Mouse (Mus musculus): ENCODE data around the gene Plekho1. TPM values are rescaled to one million over a fixed set of nuclear protein-coding genes. Genes with fewer than 3 reads are reported as not detected.
"Not testable (repeated sequence)": the region's sequence is repeated elsewhere in the genome, so short reads cannot be mapped to it uniquely, and the experiment has no call there.

The Plekho1 gene
- polyA plus RNA-seq, 1 experiment from 2014 or later = 32.8 TPM

GRCm38 (mm10) chr3:95986001-95986622 lies 9.7 kb downstream of the Plekho1 start:
- ATAC-seq (ENCODE audit: low FRiP score, low TSS enrichment) = 0 out of 2 replicates have a peak, but pooled peaks have one; percentile 9
- H3K4me1 ChIP-seq (ENCODE audit: insufficient read depth, low read length) = peaks cover 35% of the 10 kb centered on the region
- H3K27ac ChIP-seq (ENCODE audit: low read length) = peak overlapping the region; percentile 98
- H3K9ac ChIP-seq (replicated peaks; ENCODE audit: low read length) = peak overlapping the region; percentile 66
- H3K9me3 ChIP-seq (ENCODE audit: low read length) = no peaks in the 10 kb centered on the region
- no peaks in the 10 kb centered on the region for H3K27me3 ChIP-seq (ENCODE audit: insufficient read depth, low read length)
- peak overlapping the region; percentile 27 for H3K4me3 ChIP-seq (ENCODE audit: low read length)
- H3K36me3 ChIP-seq (ENCODE audit: insufficient read depth, low read length) = peaks cover 29% of the 10 kb centered on the region
- 5% methylated on average over 21 of the region's 21 CpGs for WGBS
- peak overlapping the region; percentile 53 for H3K4me2 ChIP-seq (replicated peaks; ENCODE audit: low read depth, low read length)

- peak; percentile 93 for ATAC-seq (ENCODE audit: low FRiP score, low TSS enrichment)
- H3K36me3 ChIP-seq (ENCODE audit: insufficient read depth, low read length) = peaks cover 24% of the 10 kb centered on the region
- H3K27me3 ChIP-seq (ENCODE audit: insufficient read depth, low read length) = no peaks in the 10 kb centered on the region
- H3K27ac ChIP-seq (ENCODE audit: low read length) = peak overlapping the region; percentile 98
- peaks cover 35% of the 10 kb centered on the region for H3K4me1 ChIP-seq (ENCODE audit: insufficient read depth, low read length)
- peak overlapping the region; percentile 66 for H3K9ac ChIP-seq (replicated peaks; ENCODE audit: low read length)
- WGBS = 3% methylated on average over 12 of the region's 12 CpGs
- H3K4me3 ChIP-seq (ENCODE audit: low read length) = peak overlapping the region; percentile 27
- peak overlapping the region; percentile 53 for H3K4me2 ChIP-seq (replicated peaks; ENCODE audit: low read depth, low read length)
- no peaks in the 10 kb centered on the region for H3K9me3 ChIP-seq (ENCODE audit: low read length)
Observed at GRCm38 (mm10) chr3:95985209-95986000, 10.4 kb downstream of the Plekho1 start.

GRCm38 (mm10) chr3:95982129-95982528 lies 13.7 kb downstream of the Plekho1 start:
- ATAC-seq (ENCODE audit: low FRiP score, low TSS enrichment) = no peak
- Histone ChIP-seq H3K4me3 (ENCODE audit: low read length) (no peak overlapping the region), H3K4me2 (replicated peaks; ENCODE audit: low read depth, low read length) (no peak overlapping the region), H3K9me3 (ENCODE audit: low read length) (no peaks in the 10 kb centered on the region), H3K36me3 (ENCODE audit: insufficient read depth, low read length) (no peaks in the 10 kb centered on the region), H3K9ac (replicated peaks; ENCODE audit: low read length) (no peak overlapping the region), H3K4me1 (ENCODE audit: insufficient read depth, low read length) (peaks cover 26% of the 10 kb centered on the region), H3K27ac (ENCODE audit: low read length) (no peak overlapping the region), H3K27me3 (ENCODE audit: insufficient read depth, low read length) (no peaks in the 10 kb centered on the region)
- WGBS = 94% methylated on average over 4 of the region's 4 CpGs

GRCm38 (mm10) chr3:95980276-95980970 lies 15.4 kb downstream of the Plekho1 start:
- no peak overlapping the region for H3K4me2 ChIP-seq (replicated peaks; ENCODE audit: low read depth, low read length)
- H3K9ac ChIP-seq (replicated peaks; ENCODE audit: low read length) = no peak overlapping the region
- H3K9me3 ChIP-seq (ENCODE audit: low read length) = no peaks in the 10 kb centered on the region
- WGBS = 83% methylated on average over 12 of the region's 12 CpGs
- no peak overlapping the region for H3K27ac ChIP-seq (ENCODE audit: low read length)
- no peak for ATAC-seq (ENCODE audit: low FRiP score, low TSS enrichment)
- peaks cover 9% of the 10 kb centered on the region for H3K4me1 ChIP-seq (ENCODE audit: insufficient read depth, low read length)
- no peaks in the 10 kb centered on the region for H3K27me3 ChIP-seq (ENCODE audit: insufficient read depth, low read length)
- H3K36me3 ChIP-seq (ENCODE audit: insufficient read depth, low read length) = no peaks in the 10 kb centered on the region
- no peak overlapping the region for H3K4me3 ChIP-seq (ENCODE audit: low read length)

- peaks cover 2% of the 10 kb centered on the region for H3K4me1 ChIP-seq (ENCODE audit: insufficient read depth, low read length)
- H3K27ac ChIP-seq (ENCODE audit: low read length) = no peak overlapping the region
- 0 out of 2 replicates have a peak, but pooled peaks cover 9% of the 10 kb centered on the region for H3K27me3 ChIP-seq (ENCODE audit: insufficient read depth, low read length)
- no peak for ATAC-seq (ENCODE audit: low FRiP score, low TSS enrichment)
- H3K36me3 ChIP-seq (ENCODE audit: insufficient read depth, low read length) = no peaks in the 10 kb centered on the region
- H3K4me3 ChIP-seq (ENCODE audit: low read length) = no peak overlapping the region
- H3K9me3 ChIP-seq (ENCODE audit: low read length) = no peaks in the 10 kb centered on the region
- H3K9ac ChIP-seq (replicated peaks; ENCODE audit: low read length) = no peak overlapping the region
- H3K4me2 ChIP-seq (replicated peaks; ENCODE audit: low read depth, low read length) = no peak overlapping the region
- 82% methylated on average over 9 of the region's 9 CpGs for WGBS
Observed at GRCm38 (mm10) chr3:95978265-95978664, 17.5 kb downstream of the Plekho1 start.

GRCm38 (mm10) chr3:95977587-95977986 lies 18.2 kb downstream of the Plekho1 start:
- H3K27ac ChIP-seq (ENCODE audit: low read length); H3K36me3 ChIP-seq (ENCODE audit: insufficient read depth, low read length); H3K9me3 ChIP-seq (ENCODE audit: low read length); H3K4me1 ChIP-seq (ENCODE audit: insufficient read depth, low read length); ATAC-seq (ENCODE audit: low FRiP score, low TSS enrichment); H3K4me3 ChIP-seq (ENCODE audit: low read length); H3K4me2 ChIP-seq (replicated peaks; ENCODE audit: low read depth, low read length); H3K9ac ChIP-seq (replicated peaks; ENCODE audit: low read length): not testable (repeated sequence)
- 96% methylated on average over 7 of the region's 7 CpGs for WGBS
- H3K27me3 ChIP-seq (ENCODE audit: insufficient read depth, low read length) = 0 out of 2 replicates have a peak, but pooled peaks cover 11% of the 10 kb centered on the region

GRCm38 (mm10) chr3:95977079-95977478 lies 18.7 kb downstream of the Plekho1 start:
- H3K9me3 ChIP-seq (ENCODE audit: low read length) = no peaks in the 10 kb centered on the region
- no peak for ATAC-seq (ENCODE audit: low FRiP score, low TSS enrichment)
- H3K9ac ChIP-seq (replicated peaks; ENCODE audit: low read length) = no peak overlapping the region
- WGBS = 67% methylated on average over 3 of the region's 3 CpGs
- no peak overlapping the region for H3K4me3 ChIP-seq (ENCODE audit: low read length)
- H3K4me2 ChIP-seq (replicated peaks; ENCODE audit: low read depth, low read length) = no peak overlapping the region
- H3K27ac ChIP-seq (ENCODE audit: low read length) = no peak overlapping the region
- no peaks in the 10 kb centered on the region for H3K36me3 ChIP-seq (ENCODE audit: insufficient read depth, low read length)
- 0 out of 2 replicates have a peak, but pooled peaks cover 11% of the 10 kb centered on the region for H3K27me3 ChIP-seq (ENCODE audit: insufficient read depth, low read length)
- H3K4me1 ChIP-seq (ENCODE audit: insufficient read depth, low read length) = peaks cover 10% of the 10 kb centered on the region

- H3K27ac ChIP-seq (ENCODE audit: low read length) = no peak overlapping the region
- peak overlapping the region; percentile 44 for H3K4me3 ChIP-seq (ENCODE audit: low read length)
- H3K36me3 ChIP-seq (ENCODE audit: insufficient read depth, low read length) = no peaks in the 10 kb centered on the region
- peaks cover 10% of the 10 kb centered on the region for H3K4me1 ChIP-seq (ENCODE audit: insufficient read depth, low read length)
- 0 out of 2 replicates have a peak, but pooled peaks cover 11% of the 10 kb centered on the region for H3K27me3 ChIP-seq (ENCODE audit: insufficient read depth, low read length)
- peak overlapping the region; percentile 68 for H3K9ac ChIP-seq (replicated peaks; ENCODE audit: low read length)
- no peaks in the 10 kb centered on the region for H3K9me3 ChIP-seq (ENCODE audit: low read length)
- WGBS = 6% methylated on average over 34 of the region's 34 CpGs
- peak overlapping the region; percentile 76 for H3K4me2 ChIP-seq (replicated peaks; ENCODE audit: low read depth, low read length)
- 0 out of 2 replicates have a peak, but pooled peaks have one; percentile 42 for ATAC-seq (ENCODE audit: low FRiP score, low TSS enrichment)
Observed at GRCm38 (mm10) chr3:95972873-95973634, 22.7 kb downstream of the Plekho1 start.

- WGBS = 70% methylated on average over 12 of the region's 12 CpGs
- Histone ChIP-seq H3K4me3 (ENCODE audit: low read length) (peak overlapping the region; percentile 44), H3K4me1 (ENCODE audit: insufficient read depth, low read length) (peaks cover 10% of the 10 kb centered on the region), H3K27me3 (ENCODE audit: insufficient read depth, low read length) (0 out of 2 replicates have a peak, but pooled peaks cover 11% of the 10 kb centered on the region), H3K9ac (replicated peaks; ENCODE audit: low read length) (peak overlapping the region; percentile 68), H3K27ac (ENCODE audit: low read length) (no peak overlapping the region), H3K9me3 (ENCODE audit: low read length) (no peaks in the 10 kb centered on the region), H3K4me2 (replicated peaks; ENCODE audit: low read depth, low read length) (peak overlapping the region; percentile 76), H3K36me3 (ENCODE audit: insufficient read depth, low read length) (no peaks in the 10 kb centered on the region)
- no peak for ATAC-seq (ENCODE audit: low FRiP score, low TSS enrichment)
Observed at GRCm38 (mm10) chr3:95972251-95972872, 23.4 kb downstream of the Plekho1 start.

Measured in kidney, embryonic 16.5 days (tissue).